Mouse (Mus musculus): ENCODE results near the gene Zfp708. TPM values are rescaled to one million over a fixed set of nuclear protein-coding genes. Genes with fewer than 3 reads are reported as not detected.

The Zfp708 gene
- polyA plus RNA-seq, 1 experiment from 2014 or later: 3.1 TPM

GRCm38 (mm10) chr13:67108194-67108820 lies 10.5 kb upstream of the Zfp708 start, which contains the start of gene Gm28557:
Gm28557 (minus strand) TSS chr13:67108604.
- Histone ChIP-seq H3K4me3 (ENCODE audit: low read length) (peak within 1 kb of the TSS; percentile 92), H3K36me3 (ENCODE audit: control insufficient read depth, insufficient read depth) (peaks cover 8% of the 10 kb centered on the region), H3K9me3 (replicated peaks; ENCODE audit: control insufficient read depth, low read length) (no peaks in the 10 kb centered on the region; the same call in 1 of the 2 replicates), H3K27ac (ENCODE audit: low read length) (peak within 1 kb of the TSS; percentile 97), H3K9ac (ENCODE audit: low read length) (peak within 1 kb of the TSS; percentile 92), H3K4me1 (ENCODE audit: control insufficient read depth, insufficient read depth, low read length) (peaks cover 6% of the 10 kb centered on the region), H3K4me2 (ENCODE audit: low read depth, low read length) (peak within 1 kb of the TSS; percentile 88), H3K27me3 (ENCODE audit: control insufficient read depth, insufficient read depth, low read length) (no peaks in the 10 kb centered on the region)
- peak; percentile 98 for ATAC-seq (replicated peaks; ENCODE audit: extremely low read depth, insufficient read depth, low FRiP score)
- WGBS: 1% methylated on average over 17 of the region's 17 CpGs

DNA sequence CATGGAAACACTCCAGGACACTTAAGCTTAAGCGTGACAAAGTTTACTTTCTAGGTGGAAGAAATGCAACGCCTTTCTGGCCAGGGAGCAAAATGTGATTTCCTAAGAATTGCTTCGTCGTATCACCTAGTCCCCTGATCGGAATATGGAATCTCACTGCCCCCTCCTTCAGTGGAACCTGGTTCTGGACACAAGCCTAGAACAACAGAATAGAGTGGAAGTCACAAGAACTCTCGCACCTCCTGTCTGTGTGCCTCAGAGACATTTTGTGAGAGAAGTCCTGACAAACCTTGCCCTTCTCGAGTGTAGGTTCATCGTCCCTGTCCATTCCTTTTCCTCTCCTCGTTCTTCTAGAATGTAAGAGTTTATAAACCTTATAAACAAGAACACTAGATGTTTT lies 9.9 kb upstream of the Zfp708 start:
- Histone ChIP-seq H3K9me3 (replicated peaks; ENCODE audit: control insufficient read depth, low read length) (no peaks in the 10 kb centered on the region; the same call in 1 of the 2 replicates), H3K27ac (ENCODE audit: low read length) (peak overlapping the region; percentile 97), H3K27me3 (ENCODE audit: control insufficient read depth, insufficient read depth, low read length) (no peaks in the 10 kb centered on the region), H3K36me3 (ENCODE audit: control insufficient read depth, insufficient read depth) (peaks cover 8% of the 10 kb centered on the region), H3K4me3 (ENCODE audit: low read length) (peak overlapping the region; percentile 92), H3K4me1 (ENCODE audit: control insufficient read depth, insufficient read depth, low read length) (peaks cover 6% of the 10 kb centered on the region), H3K4me2 (ENCODE audit: low read depth, low read length) (peak overlapping the region; percentile 88), H3K9ac (ENCODE audit: low read length) (peak overlapping the region; percentile 92)
- ATAC-seq (replicated peaks; ENCODE audit: extremely low read depth, insufficient read depth, low FRiP score): no peak
- WGBS: 51% methylated on average over 9 of the region's 9 CpGs

- Histone ChIP-seq H3K4me1 (ENCODE audit: control insufficient read depth, insufficient read depth, low read length) (no peaks in the 10 kb centered on the region), H3K9me3 (replicated peaks; ENCODE audit: control insufficient read depth, low read length) (no peaks in the 10 kb centered on the region), H3K36me3 (ENCODE audit: control insufficient read depth, insufficient read depth) (no peaks in the 10 kb centered on the region), H3K27me3 (ENCODE audit: control insufficient read depth, insufficient read depth, low read length) (no peaks in the 10 kb centered on the region), H3K4me3 (ENCODE audit: low read length) (no peak overlapping the region), H3K27ac (ENCODE audit: low read length) (no peak overlapping the region), H3K4me2 (ENCODE audit: low read depth, low read length) (no peak overlapping the region), H3K9ac (ENCODE audit: low read length) (no peak overlapping the region)
- ATAC-seq (replicated peaks; ENCODE audit: extremely low read depth, insufficient read depth, low FRiP score): no peak
- 70% methylated on average over 1 of the region's 1 CpGs for WGBS
Observed at GRCm38 (mm10) chr13:67090154-67090553, 7.6 kb downstream of the Zfp708 start.

DNA sequence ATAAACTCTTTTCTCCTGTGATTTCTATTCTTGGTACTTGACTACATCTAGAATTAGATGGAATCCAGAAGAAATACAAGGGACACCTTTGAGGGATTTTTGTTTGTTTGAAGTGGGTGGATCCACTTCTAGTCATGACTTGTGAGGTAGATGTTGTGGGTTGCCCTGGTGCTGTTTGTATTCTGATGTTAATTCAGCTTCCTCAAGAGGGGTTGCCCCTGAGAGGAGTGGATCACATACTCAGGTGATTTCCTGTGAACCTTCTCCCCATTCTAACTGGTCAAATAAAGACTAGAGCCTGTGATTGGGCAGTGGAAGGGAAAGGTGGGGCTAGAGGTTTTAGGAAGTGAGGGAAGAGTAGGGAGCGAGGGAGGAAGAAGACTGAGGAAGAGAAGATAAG lies 15.8 kb downstream of the Zfp708 start:
- peak overlapping the region; percentile 80 for H3K9ac ChIP-seq (ENCODE audit: low read length)
- WGBS: 58% methylated on average over 1 of the region's 1 CpGs
- peaks cover 6% of the 10 kb centered on the region for H3K4me1 ChIP-seq (ENCODE audit: control insufficient read depth, insufficient read depth, low read length)

GRCm38 (mm10) chr13:67081142-67081713 lies 16.5 kb downstream of the Zfp708 start:
- Histone ChIP-seq H3K27ac (ENCODE audit: low read length) (peak overlapping the region; percentile 95), H3K27me3 (ENCODE audit: control insufficient read depth, insufficient read depth, low read length) (no peaks in the 10 kb centered on the region), H3K9me3 (replicated peaks; ENCODE audit: control insufficient read depth, low read length) (no peaks in the 10 kb centered on the region), H3K4me2 (ENCODE audit: low read depth, low read length) (peak overlapping the region; percentile 90), H3K4me1 (ENCODE audit: control insufficient read depth, insufficient read depth, low read length) (peaks cover 6% of the 10 kb centered on the region), H3K36me3 (ENCODE audit: control insufficient read depth, insufficient read depth) (peaks cover 7% of the 10 kb centered on the region; the same call in 1 of the 2 replicates), H3K9ac (ENCODE audit: low read length) (peak overlapping the region; percentile 80), H3K4me3 (ENCODE audit: low read length) (peak overlapping the region; percentile 79)
- peak; percentile 99 for ATAC-seq (replicated peaks; ENCODE audit: extremely low read depth, insufficient read depth, low FRiP score)
- WGBS: under 1% methylated on average over 24 of the region's 24 CpGs

More for the DNA sequence above, 15.8 kb downstream of the Zfp708 start:
- no peaks in the 10 kb centered on the region for H3K27me3 ChIP-seq (ENCODE audit: control insufficient read depth, insufficient read depth, low read length)
- peak overlapping the region; percentile 90 for H3K4me2 ChIP-seq (ENCODE audit: low read depth, low read length)
- peak overlapping the region; percentile 95 for H3K27ac ChIP-seq (ENCODE audit: low read length)
- H3K4me3 ChIP-seq (ENCODE audit: low read length): peak overlapping the region; percentile 79; the same call in 1 of the 2 replicates
- H3K9me3 ChIP-seq (replicated peaks; ENCODE audit: control insufficient read depth, low read length): no peaks in the 10 kb centered on the region
- H3K36me3 ChIP-seq (ENCODE audit: control insufficient read depth, insufficient read depth): peaks cover 6% of the 10 kb centered on the region; the same call in 1 of the 2 replicates
- no peak for ATAC-seq (replicated peaks; ENCODE audit: extremely low read depth, insufficient read depth, low FRiP score)

GRCm38 (mm10) chr13:67077244-67077643 lies 20.5 kb downstream of the Zfp708 start:
- Histone ChIP-seq H3K27ac (ENCODE audit: low read length) (no peak overlapping the region), H3K36me3 (ENCODE audit: control insufficient read depth, insufficient read depth) (peaks cover 24% of the 10 kb centered on the region), H3K4me1 (ENCODE audit: control insufficient read depth, insufficient read depth, low read length) (peaks cover 6% of the 10 kb centered on the region), H3K9me3 (replicated peaks; ENCODE audit: control insufficient read depth, low read length) (peaks cover 10% of the 10 kb centered on the region), H3K4me3 (ENCODE audit: low read length) (no peak overlapping the region), H3K9ac (ENCODE audit: low read length) (no peak overlapping the region), H3K27me3 (ENCODE audit: control insufficient read depth, insufficient read depth, low read length) (no peaks in the 10 kb centered on the region), H3K4me2 (ENCODE audit: low read depth, low read length) (no peak overlapping the region)
- no peak for ATAC-seq (replicated peaks; ENCODE audit: extremely low read depth, insufficient read depth, low FRiP score)
- 98% methylated on average over 2 of the region's 2 CpGs for WGBS

DNA sequence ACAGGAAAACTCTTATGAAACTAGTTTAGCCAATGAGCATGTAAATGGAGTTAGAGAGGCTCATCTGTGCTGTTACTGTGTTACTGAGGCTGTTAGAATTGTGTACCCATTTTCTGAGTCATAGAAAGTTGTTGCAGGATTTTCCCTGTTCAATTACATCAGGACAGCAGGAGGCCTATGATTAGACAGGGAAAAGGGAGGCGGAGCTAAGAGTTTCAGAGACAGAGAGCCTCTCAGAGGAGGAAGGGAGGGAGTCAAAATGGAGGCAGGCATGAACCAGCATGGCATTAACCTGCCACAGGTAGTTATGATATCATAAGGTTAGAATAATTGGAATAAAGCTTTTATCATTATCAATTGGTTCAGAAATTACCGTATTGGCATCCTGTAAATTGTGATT lies 25.0 kb downstream of the Zfp708 start:
- peaks cover 24% of the 10 kb centered on the region for H3K9me3 ChIP-seq (replicated peaks; ENCODE audit: control insufficient read depth, low read length)
- peaks cover 49% of the 10 kb centered on the region for H3K36me3 ChIP-seq (ENCODE audit: control insufficient read depth, insufficient read depth)
- no peak overlapping the region for H3K27ac ChIP-seq (ENCODE audit: low read length)
- H3K4me3 ChIP-seq (ENCODE audit: low read length): no peak overlapping the region
- no peaks in the 10 kb centered on the region for H3K4me1 ChIP-seq (ENCODE audit: control insufficient read depth, insufficient read depth, low read length)
- no peak overlapping the region for H3K4me2 ChIP-seq (ENCODE audit: low read depth, low read length)
- 84% methylated on average over 2 of the region's 2 CpGs for WGBS
- no peak overlapping the region for H3K9ac ChIP-seq (ENCODE audit: low read length)
- ATAC-seq (replicated peaks; ENCODE audit: extremely low read depth, insufficient read depth, low FRiP score): no peak
- H3K27me3 ChIP-seq (ENCODE audit: control insufficient read depth, insufficient read depth, low read length): no peaks in the 10 kb centered on the region

- H3K4me2 ChIP-seq (ENCODE audit: low read depth, low read length): no peak overlapping the region
- no peak overlapping the region for H3K9ac ChIP-seq (ENCODE audit: low read length)
- no peak for ATAC-seq (replicated peaks; ENCODE audit: extremely low read depth, insufficient read depth, low FRiP score)
- H3K4me1 ChIP-seq (ENCODE audit: control insufficient read depth, insufficient read depth, low read length): no peaks in the 10 kb centered on the region
- H3K9me3 ChIP-seq (replicated peaks; ENCODE audit: control insufficient read depth, low read length): peaks cover 7% of the 10 kb centered on the region
- H3K27me3 ChIP-seq (ENCODE audit: control insufficient read depth, insufficient read depth, low read length): no peaks in the 10 kb centered on the region
- H3K36me3 ChIP-seq (ENCODE audit: control insufficient read depth, insufficient read depth): peaks cover 16% of the 10 kb centered on the region
- H3K27ac ChIP-seq (ENCODE audit: low read length): no peak overlapping the region
- H3K4me3 ChIP-seq (ENCODE audit: low read length): no peak overlapping the region
- 79% methylated on average over 8 of the region's 8 CpGs for WGBS
Observed at GRCm38 (mm10) chr13:67065386-67065785, 32.4 kb downstream of the Zfp708 start.

DNA sequence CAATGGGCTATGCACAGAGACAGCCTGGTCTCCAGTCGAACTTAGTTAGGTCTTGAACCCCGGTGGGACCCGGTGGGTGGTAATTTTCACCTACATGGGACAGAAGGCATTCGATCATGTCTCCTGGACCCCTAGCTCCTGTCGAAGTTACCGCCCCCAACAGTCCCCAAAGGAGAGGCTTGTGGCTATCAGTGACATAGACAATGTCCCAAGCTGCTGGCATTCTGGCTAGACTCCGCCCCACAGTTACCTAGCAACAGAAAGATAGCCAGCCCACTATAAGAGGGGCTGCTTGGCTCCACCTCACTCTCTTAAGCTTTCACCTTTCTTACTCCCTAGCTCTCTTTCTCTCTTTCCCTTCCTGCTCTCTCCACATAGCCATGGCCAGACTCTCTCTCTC lies 35.3 kb downstream of the Zfp708 start:
- H3K4me2 ChIP-seq (ENCODE audit: low read depth, low read length): no peak overlapping the region
- H3K9me3 ChIP-seq (replicated peaks; ENCODE audit: control insufficient read depth, low read length): no peaks in the 10 kb centered on the region
- H3K27me3 ChIP-seq (ENCODE audit: control insufficient read depth, insufficient read depth, low read length): no peaks in the 10 kb centered on the region
- H3K4me1 ChIP-seq (ENCODE audit: control insufficient read depth, insufficient read depth, low read length): peaks cover 5% of the 10 kb centered on the region
- no peak for ATAC-seq (replicated peaks; ENCODE audit: extremely low read depth, insufficient read depth, low FRiP score)
- WGBS: 52% methylated on average over 7 of the region's 7 CpGs
- H3K27ac ChIP-seq (ENCODE audit: low read length): no peak overlapping the region
- H3K36me3 ChIP-seq (ENCODE audit: control insufficient read depth, insufficient read depth): no peaks in the 10 kb centered on the region
- H3K4me3 ChIP-seq (ENCODE audit: low read length): no peak overlapping the region
- H3K9ac ChIP-seq (ENCODE audit: low read length): no peak overlapping the region

Measured in heart, embryonic 16.5 days (tissue).